Mouse (Mus musculus) liver, adult 10 weeks (tissue): ENCODE data around the gene D630023F18Rik. TPM values are rescaled to one million over a fixed set of nuclear protein-coding genes. Genes with fewer than 3 reads are reported as not detected.

Experiments used
- polyA plus RNA-seq: library from polyadenylated mRNA; stranded (reverse); fragments of 350-450 nt; fragmentation: Illumina TruSeq; extraction: RNeasy Lipid Tissue Mini Kit (QIAGEN cat#74804); gene quantifications from one replicate; pipeline ENCODE4 v1.2.3, GENCODE M21; 2014; ENCODE audit warnings: low read depth, low replicate concordance

Gene D630023F18Rik
- not detected for polyA plus RNA-seq

GRCm38 (mm10) chr1:65122574-65123372 lies at the start of gene D630023F18Rik:
D630023F18Rik (minus strand) TSS chr1:65123214.

GRCm38 (mm10) chr1:65119438-65119837 lies 3.6 kb downstream of the D630023F18Rik start, which contains the start of gene Gm28845:
Gm28845 (minus strand) TSS chr1:65119558.

GRCm38 (mm10) chr1:65103273-65103672 lies 19.7 kb downstream of the D630023F18Rik start, which contains the start of gene Cryga:
Cryga (minus strand) TSS chr1:65103373.

DNA sequence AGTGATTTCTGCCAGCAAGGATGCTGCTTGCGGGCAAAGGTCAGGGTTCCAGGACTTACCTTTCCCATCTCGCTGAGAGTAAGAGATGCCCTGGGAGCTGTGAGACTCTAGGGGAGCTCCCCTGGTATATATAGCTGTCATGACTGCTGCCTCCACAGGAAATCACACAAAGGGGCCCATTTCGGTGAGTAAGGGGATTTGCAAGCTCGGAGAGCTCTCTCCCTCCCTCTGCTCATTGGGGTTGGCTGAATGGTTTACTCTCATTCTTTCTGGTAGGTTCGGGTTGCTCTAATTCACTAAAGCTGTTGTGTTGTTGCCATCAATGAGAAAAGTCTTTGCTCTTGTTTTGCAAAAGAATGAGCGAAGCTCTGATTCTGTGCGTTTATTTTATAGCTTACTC lies 40.8 kb downstream of the D630023F18Rik start, which contains the start of gene Crygb:
Gene Crygb (minus strand): TSS at position 101 of the 400 bp plus-strand sequence.

DNA sequence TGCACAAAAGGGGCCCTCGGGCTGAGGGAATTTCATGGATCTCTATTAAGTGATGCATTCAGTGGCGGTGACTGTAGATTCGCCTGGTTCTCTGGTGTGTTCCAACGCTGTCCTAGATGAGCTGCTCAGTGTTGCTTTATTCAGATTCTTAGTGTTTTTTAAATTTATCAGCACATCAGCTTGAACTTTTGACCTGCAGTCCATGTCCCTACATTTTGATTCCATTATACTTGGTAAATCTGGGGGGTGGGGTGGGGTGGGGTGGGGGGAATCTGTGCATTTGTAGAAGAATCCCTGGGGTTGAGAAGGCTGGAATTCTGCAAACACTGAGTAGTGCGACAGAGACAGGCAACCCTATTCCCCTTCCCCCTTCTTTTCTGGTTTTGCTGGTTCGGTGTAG lies 49.4 kb downstream of the D630023F18Rik start, which contains the start of gene Crygc:
Gene Crygc (minus strand): TSS at position 101 of the 400 bp plus-strand sequence.

DNA sequence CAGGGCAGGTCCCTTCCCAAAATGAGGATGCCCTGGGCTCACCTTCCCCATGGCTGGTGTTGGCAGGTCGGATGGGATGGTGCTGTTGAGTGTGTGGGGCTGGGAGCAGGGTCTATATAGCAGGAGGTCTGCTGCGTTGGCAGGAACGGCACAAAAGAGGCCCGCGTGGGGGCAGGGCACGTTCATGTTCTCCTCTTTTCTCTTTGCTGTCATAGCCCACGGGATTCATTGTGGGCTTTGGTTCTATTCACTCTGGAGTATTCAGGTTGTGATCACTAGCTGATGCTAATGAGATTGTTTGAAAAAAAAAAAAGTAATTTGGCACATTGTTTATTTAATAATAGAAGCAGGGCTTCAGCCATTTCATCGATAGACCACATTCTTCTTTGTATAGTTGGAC lies 59.7 kb downstream of the D630023F18Rik start, which contains the start of gene Crygd:
Gene Crygd (minus strand): TSS at position 101 of the 400 bp plus-strand sequence.

Other genes with a start within 250 kb of the D630023F18Rik start
- gene Plekhm3, start 166.4 kb downstream of the D630023F18Rik start, polyA plus RNA-seq = 0.69 TPM
- gene Akr1cl, start 90.5 kb downstream of the D630023F18Rik start, polyA plus RNA-seq = not detected
- not detected for gene Cryge, start 72.1 kb downstream of the D630023F18Rik start, polyA plus RNA-seq
- not detected for gene Crygd, start 59.8 kb downstream of the D630023F18Rik start, polyA plus RNA-seq
- gene Crygc, start 49.5 kb downstream of the D630023F18Rik start, polyA plus RNA-seq = not detected
- gene Crygb, start 40.9 kb downstream of the D630023F18Rik start, polyA plus RNA-seq = not detected
- gene Cryga, start 19.8 kb downstream of the D630023F18Rik start, polyA plus RNA-seq = not detected
- gene Gm28845, start 3.7 kb downstream of the D630023F18Rik start, polyA plus RNA-seq = not detected
- 795 TPM for gene Idh1, start 63.3 kb upstream of the D630023F18Rik start, polyA plus RNA-seq
- gene Pikfyve, start 63.5 kb upstream of the D630023F18Rik start, polyA plus RNA-seq = 8.8 TPM
- gene Pth2r, start 158.8 kb upstream of the D630023F18Rik start, polyA plus RNA-seq = not detected